Mouse (Mus musculus) bone marrow macrophage, adult 2 months (primary cell): Measurements from ENCODE around the gene Nanos2. TPM values are rescaled to one million over a fixed set of nuclear protein-coding genes. Genes with fewer than 3 reads are reported as not detected.

Source experiments
- H3K27ac ChIP-seq: 2 replicates; pipeline ENCODE4 v1.5.1; 2012; ENCODE audit warnings: low read depth, low read length; ENCODE audit not compliant: insufficient read depth
- H3K4me1 ChIP-seq: 2 replicates; pipeline ENCODE4 v1.6.1; 2012; ENCODE audit warnings: low read length; ENCODE audit not compliant: control insufficient read depth, insufficient read depth
- H3K4me3 ChIP-seq: 2 replicates; pipeline ENCODE4 v1.5.1; 2012; ENCODE audit warnings: mild to moderate bottlenecking, low read length, moderate library complexity; ENCODE audit not compliant: insufficient read depth
- CTCF ChIP-seq: IDR thresholded peaks from 2 replicates; pipeline ENCODE4 v1.5.1; 2012; ENCODE audit warnings: low read depth, mild to moderate bottlenecking, low read length, moderate library complexity
- POLR2A ChIP-seq: IDR thresholded peaks from 2 replicates; pipeline ENCODE4 v1.6.1; 2012; ENCODE audit warnings: mild to moderate bottlenecking, low read depth, low read length, borderline replicate concordance
- polyA plus RNA-seq: library from polyadenylated mRNA; stranded (reverse); fragments of >200 nt; gene quantifications from 2 replicates; pipeline ENCODE4 v1.2.4, GENCODE M21; 2012; ENCODE audit not compliant: missing spikeins, insufficient read depth, insufficient read length

The Nanos2 gene
- polyA plus RNA-seq, 1 experiment: not detected

- H3K27ac ChIP-seq: no peak overlapping the region
- no peak overlapping the region for H3K4me3 ChIP-seq
- H3K4me1 ChIP-seq: peaks cover 7% of the 10 kb centered on the region; the same call in 1 of the 2 replicates
- no peak for TF ChIP-seq CTCF
- TF ChIP-seq POLR2A: no peak
Measured at GRCm38 (mm10) chr7:18989995-18990394, 2.8 kb downstream of the Nanos2 start.

- no peak for TF ChIP-seq CTCF
- TF ChIP-seq POLR2A: no peak
- Histone ChIP-seq H3K4me3 (peak within 1 kb of the TSS; percentile 52), H3K4me1 (peaks cover 7% of the 10 kb centered on the region; the same call in 1 of the 2 replicates), H3K27ac (no peak within 1 kb of the TSS)
Measured at GRCm38 (mm10) chr7:18990601-18991295, 3.5 kb downstream of the Nanos2 start, which contains the start of gene Mypop. Gene Mypop, plus strand, starts transcription at chr7:18991245.

- TF ChIP-seq POLR2A (no peak), CTCF (no peak)
- H3K4me1 ChIP-seq: peaks cover 7% of the 10 kb centered on the region; the same call in 1 of the 2 replicates
- peak overlapping the region; percentile 48 for H3K4me3 ChIP-seq
- no peak overlapping the region for H3K27ac ChIP-seq
Measured at GRCm38 (mm10) chr7:18991660-18992293, 4.6 kb downstream of the Nanos2 start.

- Histone ChIP-seq H3K4me1 (peaks cover 7% of the 10 kb centered on the region; the same call in 1 of the 2 replicates), H3K27ac (no peak overlapping the region), H3K4me3 (peak overlapping the region; percentile 48)
- TF ChIP-seq POLR2A (no peak), CTCF (no peak)
Measured at GRCm38 (mm10) chr7:18992294-18992675, 5.1 kb downstream of the Nanos2 start.

GRCm38 (mm10) chr7:18993036-18993435 is 5.8 kb downstream of the Nanos2 start:
- no peak overlapping the region for H3K27ac ChIP-seq
- no peak overlapping the region for H3K4me3 ChIP-seq
- H3K4me1 ChIP-seq: peaks cover 7% of the 10 kb centered on the region; the same call in 1 of the 2 replicates
- TF ChIP-seq POLR2A (no peak), CTCF (no peak)

- H3K4me3 ChIP-seq: no peak overlapping the region
- H3K27ac ChIP-seq: no peak overlapping the region
- H3K4me1 ChIP-seq: peaks cover 7% of the 10 kb centered on the region
- TF ChIP-seq POLR2A (no peak), CTCF (no peak)
Measured at GRCm38 (mm10) chr7:18998835-18999234, 11.6 kb downstream of the Nanos2 start.

- Histone ChIP-seq H3K4me3 (peak overlapping the region; percentile 65), H3K4me1 (peaks cover 10% of the 10 kb centered on the region), H3K27ac (peak overlapping the region; percentile 28)
- TF ChIP-seq CTCF (no peak), POLR2A (no peak)
Measured at GRCm38 (mm10) chr7:19000421-19000820, 13.2 kb downstream of the Nanos2 start.

- H3K4me1 ChIP-seq: peaks cover 10% of the 10 kb centered on the region
- TF ChIP-seq CTCF (no peak), POLR2A (no peak)
- H3K27ac ChIP-seq: peak overlapping the region; percentile 59
- H3K4me3 ChIP-seq: peak overlapping the region; percentile 65
Measured at GRCm38 (mm10) chr7:19001066-19001806, 14.0 kb downstream of the Nanos2 start.

GRCm38 (mm10) chr7:19001807-19002085 is 14.5 kb downstream of the Nanos2 start:
- H3K4me3 ChIP-seq: peak overlapping the region; percentile 65
- H3K27ac ChIP-seq: peak overlapping the region; percentile 59
- H3K4me1 ChIP-seq: peaks cover 10% of the 10 kb centered on the region
- TF ChIP-seq POLR2A: no peak
- TF ChIP-seq CTCF: no peak
